Mouse (Mus musculus) neural tube, embryonic 11.5 days (tissue): ENCODE measurements around the gene Rps12-ps3. TPM values are rescaled to one million over a fixed set of nuclear protein-coding genes. Genes with fewer than 3 reads are reported as not detected.

ENCODE experiments used
- ATAC-seq: fragments of 200-750 bp; cut with Nextera tagmentation; 2 replicates; pipeline ENCODE4 v1.8.0; 2017; ENCODE audit warnings: moderate number of reproducible peaks, mild to moderate bottlenecking, moderate TSS enrichment, moderate library complexity; ENCODE audit not compliant: insufficient read depth, low FRiP score, low TSS enrichment
- DNase-seq: peaks from one replicate; pipeline ENCODE4 v3.0.0-alpha.2; 2015; ENCODE audit warnings: low spot score
- H3K27ac ChIP-seq: fragments of 300-500 bp; sonication (generic); 2 replicates; pipeline ENCODE4 v1.5.1; 2014; ENCODE audit warnings: low read depth, mild to moderate bottlenecking, low read length
- H3K27me3 ChIP-seq: fragments of 300-500 bp; sonication (generic); 2 replicates; pipeline ENCODE4 v1.6.1; 2014; ENCODE audit warnings: mild to moderate bottlenecking, low read length, mixed read lengths; ENCODE audit not compliant: control insufficient read depth, insufficient read depth
- H3K36me3 ChIP-seq: fragments of 300-500 bp; sonication (generic); 2 replicates; pipeline ENCODE4 v1.6.1; 2014; ENCODE audit warnings: mild to moderate bottlenecking, low read length, moderate library complexity, mixed read lengths; ENCODE audit not compliant: control insufficient read depth, insufficient read depth
- H3K4me1 ChIP-seq: fragments of 300-500 bp; sonication (generic); 2 replicates; pipeline ENCODE4 v1.6.1; 2014; ENCODE audit warnings: low read length, mixed read lengths; ENCODE audit not compliant: control insufficient read depth, insufficient read depth
- H3K4me2 ChIP-seq: fragments of 300-500 bp; sonication (generic); 2 replicates; pipeline ENCODE4 v1.6.1; 2014; ENCODE audit warnings: low read depth, mild to moderate bottlenecking, moderate library complexity
- H3K4me3 ChIP-seq: fragments of 300-500 bp; sonication (generic); 2 replicates; pipeline ENCODE4 v1.5.1; 2014; ENCODE audit warnings: low read depth, low read length
- H3K9ac ChIP-seq: fragments of 300-500 bp; sonication (generic); 2 replicates; pipeline ENCODE4 v1.6.1; 2014; ENCODE audit warnings: mild to moderate bottlenecking, low read length
- H3K9me3 ChIP-seq: fragments of 300-500 bp; sonication (generic); 2 replicates; pipeline ENCODE4 v1.6.1; 2016; ENCODE audit warnings: low read length; ENCODE audit not compliant: control insufficient read depth
- WGBS: fragments of 180-500 bp; shearing (Covaris S2); extraction: QIAGEN DNeasy Blood & Tissue Kit; methylation state at CpG from one replicate; pipeline ENCODE4 v1.1.7; 2014; 5-methylcytosine and 5-hydroxymethylcytosine counted together
- polyA plus RNA-seq: library from polyadenylated mRNA; unstranded; fragments of >200 nt; fragmentation: Nextera tagmentation; extraction: Ambion mirVana; gene quantifications from 2 replicates; pipeline ENCODE4 v1.2.1, GENCODE M21; 2014

The Rps12-ps3 gene
- 29.1 and 41.2 TPM in 2 replicates for polyA plus RNA-seq

DNA sequence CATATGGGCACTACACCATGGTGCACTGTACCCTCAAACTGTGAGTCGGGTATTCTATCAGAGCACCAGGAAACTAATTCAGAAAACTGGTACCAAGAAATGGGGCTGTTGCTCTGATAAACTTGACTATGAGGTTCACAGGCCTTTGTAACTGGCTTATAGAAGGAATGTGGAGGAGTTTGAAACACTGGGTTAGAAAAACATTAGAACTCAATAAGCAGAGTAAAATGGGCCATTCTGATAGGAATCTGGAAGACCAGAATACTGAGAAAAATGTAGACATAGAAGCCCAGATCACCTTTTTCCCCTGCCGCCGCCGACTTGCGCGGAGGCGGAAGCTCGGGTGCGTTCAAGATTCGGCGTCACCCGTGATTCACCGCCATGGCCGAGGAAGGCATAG is at the start of gene Rps12-ps3:
Gene Rps12-ps3 (plus strand): TSS at position 301 of the 400 bp plus-strand sequence.
- H3K4me3 ChIP-seq: no peak within 1 kb of the TSS
- H3K9me3 ChIP-seq: no peaks in the 10 kb centered on the region
- H3K36me3 ChIP-seq: no peaks in the 10 kb centered on the region
- no peak within 1 kb of the TSS for H3K27ac ChIP-seq
- no peak within 1 kb of the TSS for H3K9ac ChIP-seq
- ATAC-seq (no peak), DNase-seq (no peak)
- H3K27me3 ChIP-seq: no peaks in the 10 kb centered on the region
- 98% methylated on average over 12 of the region's 14 CpGs for WGBS
- no peaks in the 10 kb centered on the region for H3K4me1 ChIP-seq
- no peak within 1 kb of the TSS for H3K4me2 ChIP-seq

DNA sequence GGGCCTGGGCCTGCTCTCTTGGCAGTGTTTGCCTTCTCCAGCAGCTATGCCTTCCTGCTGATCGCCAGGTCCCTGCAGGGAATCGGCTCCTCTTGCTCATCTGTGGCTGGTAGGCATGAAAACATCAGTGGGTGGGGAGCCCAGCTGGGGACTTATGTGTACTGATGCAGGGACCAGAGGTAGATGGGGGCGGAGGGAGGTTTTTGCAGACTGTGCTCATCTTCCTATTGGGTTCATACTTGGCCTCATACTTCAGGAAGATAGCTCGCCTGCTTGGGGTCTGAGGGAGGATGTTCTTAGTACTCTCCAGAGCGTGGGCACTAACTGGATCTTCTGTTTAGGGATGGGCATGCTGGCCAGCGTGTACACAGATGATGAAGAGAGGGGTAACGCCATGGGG is 48.9 kb upstream of the Rps12-ps3 start:
- Histone ChIP-seq H3K9me3 (no peaks in the 10 kb centered on the region), H3K27me3 (no peaks in the 10 kb centered on the region), H3K4me3 (no peak overlapping the region), H3K4me1 (no peaks in the 10 kb centered on the region), H3K4me2 (no peak overlapping the region), H3K36me3 (no peaks in the 10 kb centered on the region), H3K27ac (no peak overlapping the region), H3K9ac (no peak overlapping the region)
- 87% methylated on average over 7 of the region's 7 CpGs for WGBS
- DNase-seq (no peak), ATAC-seq (no peak)

DNA sequence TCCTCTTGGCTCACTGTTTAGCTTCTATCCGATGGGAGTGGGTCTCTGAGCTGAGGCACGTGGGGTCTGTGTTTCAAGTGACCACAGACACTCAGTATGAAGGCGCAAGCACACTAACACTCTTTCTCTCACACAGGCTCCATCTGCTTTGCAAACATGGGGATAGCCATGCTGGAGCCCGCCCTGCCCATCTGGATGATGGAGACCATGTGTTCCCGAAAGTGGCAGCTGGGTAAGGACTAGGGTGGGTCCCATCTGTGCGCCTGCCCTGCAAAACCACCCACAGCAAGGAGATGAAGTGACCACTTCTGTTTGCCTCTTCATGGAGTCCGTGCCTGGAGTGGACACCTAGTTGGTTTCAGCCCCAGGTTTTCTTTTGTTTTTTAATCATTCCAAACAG is 45.7 kb upstream of the Rps12-ps3 start:
- no peaks in the 10 kb centered on the region; the same call in 1 of the 2 replicates for H3K36me3 ChIP-seq
- H3K4me3 ChIP-seq: no peak overlapping the region
- H3K4me2 ChIP-seq: no peak overlapping the region
- no peaks in the 10 kb centered on the region for H3K9me3 ChIP-seq
- ATAC-seq (no peak), DNase-seq (peak; percentile 48)
- H3K27ac ChIP-seq: no peak overlapping the region
- 74% methylated on average over 7 of the region's 7 CpGs for WGBS
- H3K9ac ChIP-seq: no peak overlapping the region
- H3K27me3 ChIP-seq: no peaks in the 10 kb centered on the region
- H3K4me1 ChIP-seq: no peaks in the 10 kb centered on the region

DNA sequence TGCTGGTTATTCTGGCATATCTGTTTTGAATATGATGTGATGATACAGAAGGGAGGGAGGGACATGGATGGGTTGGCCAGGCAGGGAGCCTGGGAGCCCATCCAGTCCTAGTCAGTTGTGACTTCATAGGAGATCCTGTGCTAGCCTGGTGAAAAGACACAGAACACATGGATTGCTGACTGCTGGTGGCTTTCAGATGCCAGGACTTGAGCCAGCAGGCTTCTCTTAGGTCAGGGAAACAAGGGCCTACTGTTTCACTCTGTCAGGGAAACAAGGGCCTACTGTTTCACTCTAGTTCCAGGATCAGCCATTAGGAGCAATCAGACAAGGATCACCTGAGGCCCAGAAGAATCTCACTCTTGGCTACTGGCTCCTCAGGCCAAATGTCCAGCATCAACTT is 41.2 kb upstream of the Rps12-ps3 start:
- ATAC-seq (no peak), DNase-seq (no peak)
- Histone ChIP-seq H3K9me3 (no peaks in the 10 kb centered on the region), H3K4me3 (no peak overlapping the region), H3K4me1 (no peaks in the 10 kb centered on the region), H3K36me3 (no peaks in the 10 kb centered on the region; the same call in 1 of the 2 replicates), H3K27ac (no peak overlapping the region), H3K27me3 (no peaks in the 10 kb centered on the region), H3K4me2 (no peak overlapping the region), H3K9ac (no peak overlapping the region)

DNA sequence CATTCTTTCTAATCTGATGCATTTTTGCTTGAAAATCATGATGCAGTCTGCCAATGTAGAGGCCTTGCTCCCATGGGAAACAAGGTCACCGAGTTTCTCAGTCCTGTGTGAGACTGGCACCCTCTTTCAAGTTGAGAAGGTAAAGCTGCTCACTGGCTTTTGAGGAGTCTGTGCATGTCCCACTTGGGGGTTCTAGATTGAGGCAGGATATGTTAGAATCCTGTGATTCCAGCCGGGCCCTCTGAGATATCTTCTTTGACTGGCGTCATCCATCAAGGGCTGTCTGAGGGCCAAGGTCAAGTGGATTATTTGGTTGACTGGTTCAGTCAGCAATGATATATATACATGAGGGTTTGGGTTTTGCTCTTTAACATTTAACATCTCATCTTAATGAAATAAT is 40.1 kb upstream of the Rps12-ps3 start:
- Histone ChIP-seq H3K36me3 (no peaks in the 10 kb centered on the region; the same call in 1 of the 2 replicates), H3K27me3 (no peaks in the 10 kb centered on the region), H3K4me2 (no peak overlapping the region), H3K9me3 (no peaks in the 10 kb centered on the region), H3K9ac (no peak overlapping the region), H3K4me3 (no peak overlapping the region), H3K4me1 (no peaks in the 10 kb centered on the region), H3K27ac (no peak overlapping the region)
- DNase-seq (no peak), ATAC-seq (no peak)
- 88% methylated on average over 3 of the region's 3 CpGs for WGBS

DNA sequence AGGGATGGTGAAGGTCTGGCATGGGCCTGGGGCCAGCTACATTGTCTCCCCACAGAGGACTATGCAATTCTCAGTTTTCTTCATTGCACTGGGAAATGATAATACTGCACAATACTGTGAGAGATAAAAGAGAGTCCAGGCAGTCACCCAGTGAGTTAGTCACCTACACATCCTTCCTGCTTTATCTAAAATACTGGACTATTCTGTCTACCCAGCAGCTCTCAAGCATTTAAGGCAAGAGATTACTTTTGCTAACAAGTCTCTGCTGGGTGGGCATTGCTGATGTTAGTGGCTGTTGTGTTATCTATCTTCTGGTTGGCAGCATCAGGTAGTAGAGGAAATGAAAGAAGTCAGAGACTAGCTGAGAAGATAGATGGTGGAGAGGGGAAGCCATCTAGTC is 33.0 kb upstream of the Rps12-ps3 start:
- no peak overlapping the region for H3K4me3 ChIP-seq
- ATAC-seq (no peak), DNase-seq (no peak)
- H3K36me3 ChIP-seq: no peaks in the 10 kb centered on the region
- H3K4me1 ChIP-seq: no peaks in the 10 kb centered on the region
- no peak overlapping the region for H3K4me2 ChIP-seq
- no peaks in the 10 kb centered on the region for H3K27me3 ChIP-seq
- H3K9ac ChIP-seq: no peak overlapping the region
- H3K27ac ChIP-seq: no peak overlapping the region
- H3K9me3 ChIP-seq: no peaks in the 10 kb centered on the region

DNA sequence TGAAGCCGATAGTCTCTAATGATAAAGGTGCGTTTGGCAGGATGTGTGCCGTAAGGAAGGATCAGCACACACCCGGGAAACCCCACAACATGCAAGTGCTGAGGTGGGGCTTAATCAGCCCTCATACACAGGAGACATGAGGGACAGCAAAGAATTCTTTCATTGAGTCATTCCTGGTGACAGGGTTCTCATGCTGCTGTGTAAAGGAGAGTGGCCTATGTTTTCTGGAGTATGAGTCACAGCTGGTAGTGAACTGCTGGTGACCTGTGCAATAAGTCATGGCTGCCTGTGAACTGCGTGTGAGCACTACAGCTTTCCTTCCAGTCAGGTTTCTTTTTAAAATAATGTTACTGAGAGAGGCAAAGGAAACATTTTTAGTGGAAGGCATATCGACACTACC is 32.3 kb upstream of the Rps12-ps3 start:
- DNase-seq (no peak), ATAC-seq (no peak)
- H3K4me2 ChIP-seq: no peak overlapping the region
- H3K4me1 ChIP-seq: no peaks in the 10 kb centered on the region
- H3K27ac ChIP-seq: no peak overlapping the region
- no peak overlapping the region for H3K4me3 ChIP-seq
- no peak overlapping the region for H3K9ac ChIP-seq
- 90% methylated on average over 6 of the region's 6 CpGs for WGBS
- H3K9me3 ChIP-seq: no peaks in the 10 kb centered on the region
- no peaks in the 10 kb centered on the region for H3K36me3 ChIP-seq
- no peaks in the 10 kb centered on the region for H3K27me3 ChIP-seq

DNA sequence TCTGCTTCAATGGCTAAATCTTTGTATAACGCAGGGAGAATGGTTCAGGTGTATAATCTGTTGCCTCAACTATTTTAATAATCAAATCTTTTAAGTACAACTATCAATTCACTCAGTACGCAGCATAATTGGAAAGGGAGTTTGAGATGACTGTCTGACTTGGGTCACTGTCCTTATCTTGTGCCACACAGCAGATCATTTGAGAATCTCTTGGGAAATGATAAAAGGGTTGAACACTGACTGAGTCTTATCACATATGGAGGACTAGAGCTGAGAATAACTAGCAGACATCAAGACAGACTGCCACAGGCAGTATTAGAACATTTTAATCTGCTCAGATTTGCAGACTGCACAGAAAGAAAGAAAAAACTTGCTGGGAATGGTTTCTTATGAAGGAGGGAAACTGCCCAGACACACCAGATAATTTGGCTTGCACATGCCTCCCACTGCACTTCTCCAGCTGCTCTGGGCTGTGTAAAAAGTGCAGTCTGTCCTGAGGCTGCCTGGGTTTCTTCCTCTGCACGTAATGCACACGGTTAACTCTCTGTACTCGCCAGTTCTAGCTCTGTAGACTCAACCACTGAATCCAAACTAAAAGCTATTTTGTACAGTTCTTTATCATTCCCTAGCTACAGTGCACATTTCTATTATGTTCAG is 29.8 kb upstream of the Rps12-ps3 start:
- DNase-seq: no peak
- no peak overlapping the region for H3K4me2 ChIP-seq
- H3K27ac ChIP-seq: no peak overlapping the region
- no peaks in the 10 kb centered on the region for H3K36me3 ChIP-seq
- WGBS: 92% methylated on average over 5 of the region's 5 CpGs
- H3K4me3 ChIP-seq: no peak overlapping the region
- ATAC-seq: no peak
- no peaks in the 10 kb centered on the region for H3K27me3 ChIP-seq
- no peak overlapping the region for H3K9ac ChIP-seq
- H3K9me3 ChIP-seq: no peaks in the 10 kb centered on the region
- no peaks in the 10 kb centered on the region for H3K4me1 ChIP-seq

DNA sequence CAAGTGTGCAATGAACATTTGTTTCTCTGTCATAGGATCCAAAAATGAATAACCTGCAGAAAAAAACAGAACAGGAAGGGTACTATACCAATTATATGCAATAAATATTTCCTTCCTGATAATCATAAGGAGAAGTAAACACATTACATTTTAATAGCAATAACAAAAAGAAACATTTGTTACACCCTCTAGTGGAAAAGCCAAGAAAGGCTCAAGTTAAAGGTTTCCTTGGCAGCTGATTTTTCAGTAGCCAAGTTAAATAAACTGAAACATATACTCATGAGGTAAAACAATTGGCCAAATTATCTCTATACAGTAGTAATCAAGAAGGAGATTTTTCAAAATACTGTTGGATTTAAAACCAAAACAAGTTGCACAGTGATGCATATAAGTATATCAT is 6.8 kb upstream of the Rps12-ps3 start:
- Histone ChIP-seq H3K27me3 (no peaks in the 10 kb centered on the region), H3K4me3 (no peak overlapping the region), H3K36me3 (no peaks in the 10 kb centered on the region), H3K4me1 (no peaks in the 10 kb centered on the region), H3K9ac (no peak overlapping the region), H3K4me2 (no peak overlapping the region), H3K27ac (no peak overlapping the region), H3K9me3 (no peaks in the 10 kb centered on the region)
- DNase-seq: no peak
- ATAC-seq: no peak
